Mouse (Mus musculus): ENCODE measurements at regions not wholly inside any gene's neighbourhood (a gene's known extent, or its start where the extent isn't known, plus 50 kb on each side); places are given as distances from the start of the nearest gene placed in this dataset.

DNA sequence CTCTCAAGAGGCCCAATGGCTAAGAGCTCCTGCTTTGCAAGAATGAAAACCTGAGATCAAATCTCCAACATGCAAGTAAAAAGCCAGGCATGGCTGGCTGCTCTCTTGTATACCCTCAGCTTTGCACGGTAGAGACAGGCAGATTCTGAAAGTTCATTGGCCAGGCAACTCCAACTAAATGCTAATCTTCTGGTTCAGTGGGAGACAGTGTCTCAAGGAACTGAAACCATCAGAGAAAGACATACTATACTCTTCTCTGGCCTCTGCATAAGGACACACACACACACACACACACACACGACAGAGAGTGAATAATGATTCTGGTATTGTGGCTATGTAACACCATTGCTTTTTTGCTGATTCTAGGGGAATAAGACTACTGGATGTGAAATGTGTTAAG is 91.6 kb upstream of the Tbl1xr1 start:
- H3K4me3 ChIP-seq (ENCODE audit: low read depth, low read length) = no peak overlapping the region
- 0 out of 2 replicates have a peak overlapping the region, but pooled peaks have one; percentile 17 for H3K27ac ChIP-seq (ENCODE audit: insufficient read depth, low read depth, low read length)
- TF ChIP-seq CTCF (IDR thresholded peaks at IDR 0.05; ENCODE audit: extremely low read depth, insufficient read length, insufficient replicate concordance, low read depth, low read length) (no peak), POLR2A (IDR thresholded peaks at IDR 0.05; ENCODE audit: low read depth, low read length) (no peak)
- 42% methylated on average over 2 of the region's 2 CpGs for WGBS
- no peaks in the 10 kb centered on the region for H3K27me3 ChIP-seq (ENCODE audit: control insufficient read depth, insufficient read depth, low read length)
- H3K36me3 ChIP-seq (ENCODE audit: control insufficient read depth, insufficient read depth, low read length) = no peaks in the 10 kb centered on the region
- H3K4me1 ChIP-seq (ENCODE audit: control insufficient read depth, insufficient read depth, insufficient read length, low read length) = peaks cover 19% of the 10 kb centered on the region

DNA sequence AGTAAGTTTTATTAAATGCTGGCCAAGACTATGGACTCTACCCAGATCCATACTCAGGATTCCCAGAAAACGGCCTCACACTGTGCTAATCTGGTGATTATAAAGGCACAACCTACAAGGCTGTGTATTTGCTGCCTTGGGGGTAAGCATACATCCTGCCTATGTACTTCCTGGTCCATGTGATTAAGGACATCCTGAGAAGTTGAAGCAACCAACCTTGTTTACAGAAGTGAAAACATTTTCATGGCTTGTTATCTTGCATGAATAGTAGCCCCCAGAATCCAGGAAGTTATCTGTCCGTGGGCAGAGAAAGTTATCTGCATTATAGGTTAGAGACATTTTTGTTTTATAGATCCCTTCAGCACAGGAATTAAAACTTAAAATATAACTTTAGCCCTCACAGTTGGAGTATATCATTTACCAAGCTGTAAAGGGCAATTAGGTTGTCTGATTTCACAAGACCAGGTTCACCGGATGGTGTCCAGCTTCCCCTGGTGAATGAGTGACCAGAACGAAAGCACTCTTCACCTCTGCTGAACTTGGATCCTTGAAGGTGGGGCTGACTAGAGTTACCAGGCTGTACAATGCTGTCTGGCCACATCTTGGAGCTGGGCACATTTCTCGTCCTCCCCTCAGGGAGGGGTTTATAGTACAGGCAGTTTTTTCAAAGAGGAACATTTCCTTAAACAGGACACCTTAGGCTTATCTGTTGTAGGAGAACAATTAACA is 90.1 kb upstream of the Tbl1xr1 start:
- Histone ChIP-seq H3K27ac (ENCODE audit: insufficient read depth, low read depth, low read length) (peak overlapping the region; percentile 100), H3K27me3 (ENCODE audit: control insufficient read depth, insufficient read depth, low read length) (no peaks in the 10 kb centered on the region), H3K36me3 (ENCODE audit: control insufficient read depth, insufficient read depth, low read length) (no peaks in the 10 kb centered on the region), H3K4me3 (ENCODE audit: low read depth, low read length) (no peak overlapping the region), H3K4me1 (ENCODE audit: control insufficient read depth, insufficient read depth, insufficient read length, low read length) (peaks cover 20% of the 10 kb centered on the region)
- TF ChIP-seq POLR2A (IDR thresholded peaks at IDR 0.05; ENCODE audit: low read depth, low read length) = no peak
- no peak for TF ChIP-seq CTCF (IDR thresholded peaks at IDR 0.05; ENCODE audit: extremely low read depth, insufficient read length, insufficient replicate concordance, low read depth, low read length)
- 17% methylated on average over 5 of the region's 5 CpGs for WGBS

DNA sequence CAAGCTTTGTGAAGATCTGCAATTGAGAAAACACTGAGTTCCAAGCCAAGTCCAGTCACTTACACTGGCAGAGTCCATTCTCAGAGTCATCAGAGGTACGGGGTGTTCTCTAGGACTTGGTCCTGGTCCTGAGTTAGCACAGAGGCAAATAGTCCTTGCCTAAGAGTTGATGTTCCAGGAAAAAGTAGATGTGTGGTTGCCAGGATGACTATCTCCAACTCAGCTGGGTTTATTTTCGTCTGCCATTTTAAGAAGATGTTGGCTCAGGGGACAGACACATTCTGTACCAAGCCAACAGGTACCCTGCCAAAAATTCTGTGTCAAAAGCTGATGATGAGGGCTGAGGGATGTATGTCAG is 89.6 kb upstream of the Tbl1xr1 start:
- no peaks in the 10 kb centered on the region for H3K36me3 ChIP-seq (ENCODE audit: control insufficient read depth, insufficient read depth, low read length)
- H3K27ac ChIP-seq (ENCODE audit: insufficient read depth, low read depth, low read length) = peak overlapping the region; percentile 100
- no peak overlapping the region for H3K4me3 ChIP-seq (ENCODE audit: low read depth, low read length)
- TF ChIP-seq CTCF (IDR thresholded peaks at IDR 0.05; ENCODE audit: extremely low read depth, insufficient read length, insufficient replicate concordance, low read depth, low read length) (no peak), POLR2A (IDR thresholded peaks at IDR 0.05; ENCODE audit: low read depth, low read length) (no peak)
- no peaks in the 10 kb centered on the region for H3K27me3 ChIP-seq (ENCODE audit: control insufficient read depth, insufficient read depth, low read length)
- peaks cover 23% of the 10 kb centered on the region for H3K4me1 ChIP-seq (ENCODE audit: control insufficient read depth, insufficient read depth, insufficient read length, low read length)
- 29% methylated on average over 2 of the region's 2 CpGs for WGBS

DNA sequence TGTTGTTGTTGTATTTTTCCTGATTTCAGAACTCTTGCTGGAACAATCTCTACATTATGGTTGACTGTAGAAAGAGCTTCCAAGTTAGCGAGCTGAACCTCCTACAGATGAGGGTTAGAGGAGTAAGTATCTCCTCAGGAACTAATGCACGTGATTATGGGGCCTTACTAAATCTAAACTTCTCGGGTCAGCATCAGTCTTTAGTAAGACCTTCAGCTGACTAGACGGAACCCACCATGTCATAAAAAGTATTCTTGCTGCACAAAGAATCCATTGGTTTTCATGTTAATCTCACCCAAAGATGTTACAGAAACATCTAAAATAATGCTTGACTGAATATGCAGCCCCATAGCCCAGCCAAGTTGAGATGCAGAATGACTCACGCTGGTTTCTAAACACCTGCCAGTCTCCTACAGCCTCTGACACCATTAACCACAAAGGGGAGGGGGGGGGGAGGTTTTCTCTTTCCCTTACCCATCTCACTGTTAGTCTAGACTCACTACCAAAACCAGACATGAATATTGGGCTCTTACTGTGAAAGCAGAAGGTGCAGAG is 88.9 kb upstream of the Tbl1xr1 start:
- H3K27me3 ChIP-seq (ENCODE audit: control insufficient read depth, insufficient read depth, low read length) = no peaks in the 10 kb centered on the region
- WGBS = 30% methylated on average over 5 of the region's 5 CpGs
- H3K36me3 ChIP-seq (ENCODE audit: control insufficient read depth, insufficient read depth, low read length) = no peaks in the 10 kb centered on the region
- peak overlapping the region; percentile 100 for H3K27ac ChIP-seq (ENCODE audit: insufficient read depth, low read depth, low read length)
- TF ChIP-seq POLR2A (IDR thresholded peaks at IDR 0.05; ENCODE audit: low read depth, low read length) = no peak
- no peak for TF ChIP-seq CTCF (IDR thresholded peaks at IDR 0.05; ENCODE audit: extremely low read depth, insufficient read length, insufficient replicate concordance, low read depth, low read length)
- H3K4me1 ChIP-seq (ENCODE audit: control insufficient read depth, insufficient read depth, insufficient read length, low read length) = peaks cover 27% of the 10 kb centered on the region
- H3K4me3 ChIP-seq (ENCODE audit: low read depth, low read length) = peak overlapping the region; percentile 58; the same call in 1 of the 2 replicates

DNA sequence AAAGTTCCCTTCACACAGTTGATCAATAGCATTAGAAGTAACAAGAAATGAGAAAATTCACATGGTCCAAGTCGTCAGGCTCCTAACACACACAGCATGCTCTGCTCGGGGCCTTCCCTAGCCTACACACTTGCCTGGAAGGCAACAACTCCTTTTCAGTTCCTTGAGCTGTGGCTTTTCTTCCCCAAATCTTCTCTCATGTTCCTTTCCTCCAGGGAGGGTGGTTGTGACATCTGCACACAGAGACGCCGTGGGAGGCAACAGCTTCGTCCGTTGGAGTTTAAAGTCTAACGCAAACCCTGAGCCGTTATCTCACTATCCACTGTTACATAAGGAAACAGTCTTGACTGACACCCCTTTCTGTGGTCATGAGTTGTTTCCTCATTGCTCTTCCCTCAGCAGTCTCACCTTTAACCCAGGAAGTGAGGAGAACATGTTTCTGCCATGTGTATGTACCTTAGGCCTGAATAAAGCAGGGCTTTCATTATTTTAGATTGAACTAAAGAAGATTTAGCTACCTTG is 88.4 kb upstream of the Tbl1xr1 start:
- H3K4me3 ChIP-seq (ENCODE audit: low read depth, low read length) = peak overlapping the region; percentile 58
- TF ChIP-seq POLR2A (IDR thresholded peaks at IDR 0.05; ENCODE audit: low read depth, low read length) (peak; percentile 51; the same call in 1 of the 2 replicates), CTCF (IDR thresholded peaks at IDR 0.05; ENCODE audit: extremely low read depth, insufficient read length, insufficient replicate concordance, low read depth, low read length) (no peak)

DNA sequence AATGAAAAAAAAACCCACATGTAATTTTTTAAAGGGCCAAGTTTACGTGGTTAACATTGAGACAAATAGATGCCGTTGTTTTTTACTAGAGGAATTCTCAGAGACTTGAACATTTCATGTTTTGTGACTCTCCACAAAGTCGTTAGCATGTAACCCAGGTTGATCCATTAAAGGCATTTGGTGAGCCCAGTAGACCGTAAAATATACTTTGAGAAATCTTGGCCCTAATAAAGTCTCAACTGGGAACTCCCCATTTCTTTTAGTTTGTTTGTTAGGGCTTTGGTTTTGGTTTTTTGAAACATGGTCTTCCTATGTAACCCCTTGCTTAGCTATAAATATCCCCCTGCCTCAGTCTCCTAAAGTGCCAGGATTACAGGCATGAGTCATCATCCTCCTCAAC is 85.9 kb upstream of the Tbl1xr1 start:
- H3K27ac ChIP-seq (ENCODE audit: insufficient read depth, low read depth, low read length) = no peak overlapping the region
- H3K4me1 ChIP-seq (ENCODE audit: control insufficient read depth, insufficient read depth, insufficient read length, low read length) = peaks cover 40% of the 10 kb centered on the region; the same call in 1 of the 2 replicates
- no peaks in the 10 kb centered on the region for H3K36me3 ChIP-seq (ENCODE audit: control insufficient read depth, insufficient read depth, low read length)
- TF ChIP-seq CTCF (IDR thresholded peaks at IDR 0.05; ENCODE audit: extremely low read depth, insufficient read length, insufficient replicate concordance, low read depth, low read length) = no peak
- 90% methylated on average over 4 of the region's 4 CpGs for WGBS
- H3K4me3 ChIP-seq (ENCODE audit: low read depth, low read length) = no peak overlapping the region
- no peaks in the 10 kb centered on the region for H3K27me3 ChIP-seq (ENCODE audit: control insufficient read depth, insufficient read depth, low read length)

More for the DNA sequence above, 88.4 kb upstream of the Tbl1xr1 start:
- Histone ChIP-seq H3K27me3 (ENCODE audit: control insufficient read depth, insufficient read depth, low read length) (no peaks in the 10 kb centered on the region), H3K27ac (ENCODE audit: insufficient read depth, low read depth, low read length) (peak overlapping the region; percentile 100), H3K36me3 (ENCODE audit: control insufficient read depth, insufficient read depth, low read length) (no peaks in the 10 kb centered on the region), H3K4me1 (ENCODE audit: control insufficient read depth, insufficient read depth, insufficient read length, low read length) (peaks cover 29% of the 10 kb centered on the region)
- 24% methylated on average over 8 of the region's 8 CpGs for WGBS

DNA sequence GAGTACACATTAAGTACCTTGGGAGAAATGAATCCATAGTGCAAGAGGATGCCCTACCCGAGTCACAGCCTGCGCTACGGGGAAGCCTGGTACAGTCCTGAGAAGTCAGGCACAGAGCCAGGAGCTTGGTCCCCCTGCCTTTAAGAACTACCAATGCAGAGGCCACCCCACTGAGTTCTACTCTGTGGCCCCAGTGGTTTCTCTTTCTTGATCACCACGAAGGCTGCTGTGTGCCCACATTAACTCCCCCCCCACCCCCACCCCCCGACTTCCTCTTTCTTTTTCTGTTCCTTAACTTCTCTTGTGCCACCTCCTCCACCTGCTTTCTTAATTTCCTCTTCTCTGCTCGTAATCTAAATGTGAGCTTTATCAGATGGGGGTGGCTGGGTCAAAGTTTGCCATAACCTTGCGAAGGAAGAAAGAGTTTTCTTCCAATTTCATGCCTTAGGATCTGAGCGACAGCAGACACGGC is 84.7 kb upstream of the Tbl1xr1 start:
- Histone ChIP-seq H3K4me3 (ENCODE audit: low read depth, low read length) (no peak overlapping the region), H3K27me3 (ENCODE audit: control insufficient read depth, insufficient read depth, low read length) (no peaks in the 10 kb centered on the region), H3K4me1 (ENCODE audit: control insufficient read depth, insufficient read depth, insufficient read length, low read length) (peaks cover 41% of the 10 kb centered on the region; the same call in 1 of the 2 replicates), H3K36me3 (ENCODE audit: control insufficient read depth, insufficient read depth, low read length) (no peaks in the 10 kb centered on the region), H3K27ac (ENCODE audit: insufficient read depth, low read depth, low read length) (peak overlapping the region; percentile 89)
- no peak for TF ChIP-seq CTCF (IDR thresholded peaks at IDR 0.05; ENCODE audit: extremely low read depth, insufficient read length, insufficient replicate concordance, low read depth, low read length)
- no peak for TF ChIP-seq POLR2A (IDR thresholded peaks at IDR 0.05; ENCODE audit: low read depth, low read length)
- 20% methylated on average over 9 of the region's 9 CpGs for WGBS

Measured in small intestine, adult 2 months (tissue).